Mouse (Mus musculus) testis, adult 2 months (tissue): Measurements from ENCODE around the gene Psma2.

Experiments used
- CTCF ChIP-seq: fragments of 200-500 bp; IDR thresholded peaks from 2 replicates; pipeline ENCODE4 v1.5.1; 2012; ENCODE audit warnings: low read depth, mild to moderate bottlenecking, inconsistent platforms, low read length, moderate library complexity; ENCODE audit not compliant: control insufficient read depth, insufficient read depth, insufficient replicate concordance
- POLR2A ChIP-seq: fragments of 200-500 bp; IDR thresholded peaks from 2 replicates; pipeline ENCODE4 v1.6.1; 2012; ENCODE audit warnings: low read depth, mild to moderate bottlenecking, inconsistent platforms, low read length, moderate library complexity; ENCODE audit not compliant: control insufficient read depth

DNA sequence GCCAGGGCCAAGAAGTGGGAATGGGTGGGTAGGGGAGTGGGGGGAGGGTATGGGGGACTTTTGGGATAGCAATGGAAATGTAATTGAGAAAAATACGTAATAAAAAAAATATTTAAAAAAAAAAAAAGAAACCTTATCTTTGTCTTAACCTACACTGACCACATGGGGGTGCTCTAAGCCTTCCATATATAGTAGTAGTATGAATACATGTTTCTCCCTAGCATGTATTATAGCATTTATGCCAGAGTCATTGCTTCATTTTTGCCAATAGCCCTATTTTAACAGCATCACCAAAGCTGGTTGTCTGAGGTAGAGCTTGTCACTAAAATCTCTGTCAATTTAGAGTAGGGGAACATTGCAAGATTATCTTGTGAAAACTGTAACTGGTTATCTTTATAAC, 36.3 kb downstream of the Psma2 start:
- TF ChIP-seq CTCF (no peak), POLR2A (no peak)
